Mouse (Mus musculus) forebrain, embryonic 11.5 days (tissue): ENCODE measurements around the gene Sept5. TPM values are rescaled to one million over a fixed set of nuclear protein-coding genes. Genes with fewer than 3 reads are reported as not detected.

Experiments used
- ATAC-seq: fragments of 200-750 bp; cut with Nextera tagmentation; replicated peaks from 2 replicates; pipeline ENCODE4 v1.8.0; 2017; ENCODE audit warnings: moderate TSS enrichment; ENCODE audit not compliant: low FRiP score
- DNase-seq: peaks from one replicate; pipeline ENCODE4 v3.0.0-alpha.2; 2017; ENCODE audit warnings: low spot score
- H3K27ac ChIP-seq: fragments of 300-500 bp; sonication (generic); 2 replicates; pipeline ENCODE4 v1.5.1; 2014; ENCODE audit warnings: low read depth, low read length
- H3K27me3 ChIP-seq: fragments of 300-500 bp; sonication (generic); 2 replicates; pipeline ENCODE4 v1.6.1; 2014; ENCODE audit warnings: mild to moderate bottlenecking, low read length, mixed read lengths; ENCODE audit not compliant: control insufficient read depth, insufficient read depth
- H3K36me3 ChIP-seq: fragments of 300-500 bp; sonication (generic); 2 replicates; pipeline ENCODE4 v1.6.1; 2014; ENCODE audit warnings: mild to moderate bottlenecking, low read length, moderate library complexity, mixed read lengths; ENCODE audit not compliant: control insufficient read depth, insufficient read depth
- H3K4me1 ChIP-seq: fragments of 300-500 bp; sonication (generic); replicated peaks from 2 replicates; pipeline ENCODE4 v1.6.1; 2014; ENCODE audit warnings: low read length, mixed read lengths; ENCODE audit not compliant: control insufficient read depth, insufficient read depth
- H3K4me2 ChIP-seq: fragments of 300-500 bp; sonication (generic); 2 replicates; pipeline ENCODE4 v1.6.1; 2014; ENCODE audit warnings: low read depth, mild to moderate bottlenecking, low read length, moderate library complexity, mixed read lengths; ENCODE audit not compliant: severe bottlenecking
- H3K4me3 ChIP-seq: fragments of 300-500 bp; sonication (generic); 2 replicates; pipeline ENCODE4 v1.5.1; 2014; ENCODE audit warnings: low read depth, low read length
- H3K9ac ChIP-seq: fragments of 300-500 bp; sonication (generic); 2 replicates; pipeline ENCODE4 v1.6.1; 2014; ENCODE audit warnings: low read length
- H3K9me3 ChIP-seq: fragments of 300-500 bp; sonication (generic); 2 replicates; pipeline ENCODE4 v1.6.1; 2016; ENCODE audit warnings: low read length, mixed read lengths; ENCODE audit not compliant: control insufficient read depth
- WGBS: fragments of 180-500 bp; shearing (Covaris S2); extraction: QIAGEN DNeasy Blood & Tissue Kit; methylation state at CpG from one replicate; pipeline ENCODE4 v1.1.7; 2014; 5-methylcytosine and 5-hydroxymethylcytosine counted together
- polyA plus RNA-seq: library from polyadenylated mRNA; unstranded; fragments of >200 nt; fragmentation: Nextera tagmentation; extraction: Ambion mirVana; gene quantifications from 2 replicates; pipeline ENCODE4 v1.2.1, GENCODE M21; 2014

The Sept5 gene
- polyA plus RNA-seq, 1 experiment from 2014 or later = 44.2 TPM

GRCm38 (mm10) chr16:18611752-18612151 lies 18.0 kb downstream of the Sept5 start:
- no peak overlapping the region for H3K27ac ChIP-seq

GRCm38 (mm10) chr16:18609099-18609498 lies 20.7 kb downstream of the Sept5 start:
- H3K4me1 ChIP-seq = 0 out of 2 replicates have a peak, but pooled peaks cover 5% of the 10 kb centered on the region
- no peaks in the 10 kb centered on the region for H3K27me3 ChIP-seq
- no peak overlapping the region for H3K4me2 ChIP-seq
- no peaks in the 10 kb centered on the region for H3K9me3 ChIP-seq
- ATAC-seq (no peak), DNase-seq (no peak)
- no peak overlapping the region for H3K27ac ChIP-seq
- WGBS = 61% methylated on average over 2 of the region's 2 CpGs
- no peak overlapping the region for H3K9ac ChIP-seq
- H3K36me3 ChIP-seq = no peaks in the 10 kb centered on the region
- no peak overlapping the region for H3K4me3 ChIP-seq

More at GRCm38 (mm10) chr16:18611752-18612151, 18.0 kb downstream of the Sept5 start:
- peaks cover 2% of the 10 kb centered on the region; the same call in 1 of the 2 replicates for H3K27me3 ChIP-seq
- no peaks in the 10 kb centered on the region for H3K36me3 ChIP-seq
- 79% methylated on average over 13 of the region's 13 CpGs for WGBS
- no peak for ATAC-seq
- 0 out of 2 replicates have a peak, but pooled peaks cover 5% of the 10 kb centered on the region for H3K4me1 ChIP-seq
- no peak overlapping the region for H3K4me2 ChIP-seq
- H3K9me3 ChIP-seq = no peaks in the 10 kb centered on the region
- no peak overlapping the region for H3K4me3 ChIP-seq
- DNase-seq = no peak
- H3K9ac ChIP-seq = no peak overlapping the region

GRCm38 (mm10) chr16:18608226-18608625 lies 21.5 kb downstream of the Sept5 start:
- no peak overlapping the region for H3K9ac ChIP-seq
- 0 out of 2 replicates have a peak, but pooled peaks have one; percentile 19 for ATAC-seq
- no peaks in the 10 kb centered on the region for H3K27me3 ChIP-seq
- H3K27ac ChIP-seq = no peak overlapping the region
- H3K4me2 ChIP-seq = peak overlapping the region; percentile 36; the same call in 1 of the 2 replicates
- WGBS = 6% methylated on average over 11 of the region's 11 CpGs
- H3K4me1 ChIP-seq = 0 out of 2 replicates have a peak, but pooled peaks cover 5% of the 10 kb centered on the region
- peak; percentile 61 for DNase-seq
- H3K4me3 ChIP-seq = no peak overlapping the region
- no peaks in the 10 kb centered on the region for H3K36me3 ChIP-seq
- no peaks in the 10 kb centered on the region for H3K9me3 ChIP-seq

- Histone ChIP-seq H3K4me2 (no peak overlapping the region), H3K4me1 (0 out of 2 replicates have a peak, but pooled peaks cover 5% of the 10 kb centered on the region), H3K27me3 (no peaks in the 10 kb centered on the region), H3K9me3 (no peaks in the 10 kb centered on the region), H3K9ac (no peak overlapping the region), H3K27ac (no peak overlapping the region), H3K36me3 (no peaks in the 10 kb centered on the region), H3K4me3 (no peak overlapping the region)
- WGBS = 69% methylated on average over 5 of the region's 5 CpGs
- DNase-seq (no peak), ATAC-seq (no peak)
These were observed 24.0 kb downstream of the Sept5 start for GRCm38 (mm10) chr16:18605705-18606104.

GRCm38 (mm10) chr16:18604267-18604701 lies 25.5 kb downstream of the Sept5 start:
- Histone ChIP-seq H3K9ac (no peak overlapping the region), H3K27me3 (no peaks in the 10 kb centered on the region), H3K4me1 (0 out of 2 replicates have a peak, but pooled peaks cover 5% of the 10 kb centered on the region), H3K9me3 (no peaks in the 10 kb centered on the region), H3K36me3 (no peaks in the 10 kb centered on the region), H3K4me2 (no peak overlapping the region), H3K27ac (no peak overlapping the region), H3K4me3 (no peak overlapping the region)
- 59% methylated on average over 8 of the region's 8 CpGs for WGBS
- DNase-seq (no peak), ATAC-seq (no peak)

- Histone ChIP-seq H3K9me3 (no peaks in the 10 kb centered on the region), H3K36me3 (no peaks in the 10 kb centered on the region), H3K27me3 (no peaks in the 10 kb centered on the region), H3K9ac (no peak overlapping the region), H3K27ac (no peak overlapping the region), H3K4me1 (no peaks in the 10 kb centered on the region), H3K4me3 (no peak overlapping the region), H3K4me2 (no peak overlapping the region)
- WGBS = 63% methylated on average over 7 of the region's 7 CpGs
- ATAC-seq (no peak), DNase-seq (no peak)
These were observed 28.3 kb downstream of the Sept5 start for GRCm38 (mm10) chr16:18601447-18601846.

- Histone ChIP-seq H3K4me3 (no peak overlapping the region), H3K27ac (no peak overlapping the region), H3K9me3 (no peaks in the 10 kb centered on the region), H3K4me2 (no peak overlapping the region), H3K4me1 (no peaks in the 10 kb centered on the region), H3K36me3 (no peaks in the 10 kb centered on the region), H3K9ac (no peak overlapping the region), H3K27me3 (peaks cover 6% of the 10 kb centered on the region; the same call in 1 of the 2 replicates)
- DNase-seq (no peak), ATAC-seq (no peak)
- 87% methylated on average over 3 of the region's 3 CpGs for WGBS
These were observed 31.7 kb downstream of the Sept5 start for GRCm38 (mm10) chr16:18598006-18598405.

GRCm38 (mm10) chr16:18596255-18596654 lies 33.5 kb downstream of the Sept5 start:
- no peak overlapping the region for H3K9ac ChIP-seq
- 0 out of 2 replicates have a peak, but pooled peaks cover 3% of the 10 kb centered on the region for H3K4me1 ChIP-seq
- no peak overlapping the region for H3K27ac ChIP-seq
- H3K27me3 ChIP-seq = peaks cover 19% of the 10 kb centered on the region
- H3K4me2 ChIP-seq = no peak overlapping the region
- ATAC-seq (no peak), DNase-seq (no peak)
- H3K9me3 ChIP-seq = no peaks in the 10 kb centered on the region
- WGBS = 37% methylated on average over 5 of the region's 5 CpGs
- no peaks in the 10 kb centered on the region for H3K36me3 ChIP-seq
- no peak overlapping the region for H3K4me3 ChIP-seq

GRCm38 (mm10) chr16:18593930-18594329 lies 35.8 kb downstream of the Sept5 start:
- H3K4me3 ChIP-seq = no peak overlapping the region
- no peaks in the 10 kb centered on the region for H3K9me3 ChIP-seq
- H3K4me2 ChIP-seq = no peak overlapping the region
- H3K9ac ChIP-seq = no peak overlapping the region
- ATAC-seq = no peak
- peaks cover 43% of the 10 kb centered on the region for H3K27me3 ChIP-seq
- H3K36me3 ChIP-seq = no peaks in the 10 kb centered on the region
- no peak for DNase-seq
- peaks cover 4% of the 10 kb centered on the region; the same call in 1 of the 2 replicates for H3K4me1 ChIP-seq
- H3K27ac ChIP-seq = no peak overlapping the region
- WGBS = 71% methylated on average over 2 of the region's 2 CpGs
